Mouse (Mus musculus): ENCODE data around the gene Gid4. TPM values are rescaled to one million over a fixed set of nuclear protein-coding genes. Genes with fewer than 3 reads are reported as not detected.
A peak's percentile ranks its signal among the peaks of the same experiment; 100 is the strongest.

Gene Gid4
- 10 to 100 TPM; 21.0 to 23.6 TPM for total RNA-seq (2021)
- long read RNA-seq, experiment 1, full-length matches to known transcripts = 32 of 38 reads
- long read RNA-seq, experiment 1, partial matches to known transcripts = 0 of 38 reads
- long read RNA-seq, experiment 1, other reads (novel, unspliced or antisense) = 6 of 38 reads
- long read RNA-seq, experiment 2, full-length matches to known transcripts = 34 of 42 reads
- long read RNA-seq, experiment 2, partial matches to known transcripts = 0 of 42 reads
- long read RNA-seq, experiment 2, other reads (novel, unspliced or antisense) = 8 of 42 reads

- peak; percentile 99 for DNase-seq (ENCODE audit: low spot score in 2 of 2)
Observed at GRCm38 (mm10) chr11:60416963-60417716, at the start of gene Gid4. Gene Gid4, plus strand, starts transcription at chr11:60417145.

- DNase-seq (ENCODE audit: low spot score in 2 of 2) = no peak
Observed at GRCm38 (mm10) chr11:60367256-60367655, 49.7 kb upstream of the Gid4 start.

GRCm38 (mm10) chr11:60368909-60369308 lies 48.0 kb upstream of the Gid4 start:
- no peak for DNase-seq (ENCODE audit: low spot score in 2 of 2)

- DNase-seq (ENCODE audit: low spot score in 2 of 2) = no peak
Observed at GRCm38 (mm10) chr11:60369448-60369847, 47.5 kb upstream of the Gid4 start.

- DNase-seq (ENCODE audit: low spot score in 2 of 2) = no peak
Observed at GRCm38 (mm10) chr11:60370431-60370830, 46.5 kb upstream of the Gid4 start.

- DNase-seq (ENCODE audit: low spot score in 2 of 2) = no peak
Observed at GRCm38 (mm10) chr11:60374481-60374880, 42.5 kb upstream of the Gid4 start.

- DNase-seq (ENCODE audit: low spot score in 2 of 2) = no peak
Observed at GRCm38 (mm10) chr11:60383518-60383917, 33.4 kb upstream of the Gid4 start.

GRCm38 (mm10) chr11:60384762-60385421 lies 32.1 kb upstream of the Gid4 start:
- DNase-seq (ENCODE audit: low spot score in 2 of 2) = no peak

- DNase-seq (ENCODE audit: low spot score in 2 of 2) = no peak
Observed at GRCm38 (mm10) chr11:60385946-60386345, 31.0 kb upstream of the Gid4 start.

GRCm38 (mm10) chr11:60387944-60388343 lies 29.0 kb upstream of the Gid4 start:
- no peak for DNase-seq (ENCODE audit: low spot score in 2 of 2)

GRCm38 (mm10) chr11:60391346-60391745 lies 25.6 kb upstream of the Gid4 start:
- no peak for DNase-seq (ENCODE audit: low spot score in 2 of 2)

- DNase-seq (ENCODE audit: low spot score in 2 of 2) = peak in 1 of 2 experiments; percentile 37
Observed at GRCm38 (mm10) chr11:60396546-60396945, 20.4 kb upstream of the Gid4 start.

GRCm38 (mm10) chr11:60397172-60397571 lies 19.8 kb upstream of the Gid4 start:
- no peak for DNase-seq (ENCODE audit: low spot score in 2 of 2)

GRCm38 (mm10) chr11:60406606-60407005 lies 10.3 kb upstream of the Gid4 start:
- DNase-seq (ENCODE audit: low spot score in 2 of 2) = no peak

- DNase-seq (ENCODE audit: low spot score in 2 of 2) = peak; percentile 35 to 70
Observed at GRCm38 (mm10) chr11:60412173-60412572, 4.8 kb upstream of the Gid4 start.

- no peak for DNase-seq (ENCODE audit: low spot score in 2 of 2)
Observed at GRCm38 (mm10) chr11:60412921-60413320, 4.0 kb upstream of the Gid4 start.

GRCm38 (mm10) chr11:60416590-60416962 lies 369 bp upstream of the Gid4 start:
- no peak for DNase-seq (ENCODE audit: low spot score in 2 of 2)

- DNase-seq (ENCODE audit: low spot score in 2 of 2) = peak; percentile 24 to 44
Observed at GRCm38 (mm10) chr11:60417717-60418472, 950 bp downstream of the Gid4 start, which contains the start of gene Atpaf2. Gene Atpaf2, minus strand, starts transcription at chr11:60418457.

- no peak for DNase-seq (ENCODE audit: low spot score in 2 of 2)
Observed at GRCm38 (mm10) chr11:60418473-60418803, 1.5 kb downstream of the Gid4 start.

GRCm38 (mm10) chr11:60422046-60422668 lies 5.2 kb downstream of the Gid4 start:
- DNase-seq (ENCODE audit: low spot score in 2 of 2) = no peak

- no peak for DNase-seq (ENCODE audit: low spot score in 2 of 2)
Observed at GRCm38 (mm10) chr11:60423006-60423405, 6.1 kb downstream of the Gid4 start.

Data from gastrocnemius, postnatal 4 days (tissue).